Mouse (Mus musculus): ENCODE results near the gene Copa. TPM values are rescaled to one million over a fixed set of nuclear protein-coding genes. Genes with fewer than 3 reads are reported as not detected.

Copa gene
- 89.8 and 97.0 TPM in 2 replicates for polyA plus RNA-seq (2015; fragmentation: Nextera tagmentation; extraction: Ambion mirVana)

GRCm38 (mm10) chr1:172082101-172082898 is at the start of gene Copa, which contains the start of gene Ncstn:
Copa (plus strand) TSS chr1:172082529.
Ncstn (minus strand) TSS chr1:172082795.

GRCm38 (mm10) chr1:172057491-172057921 is 24.8 kb upstream of the Copa start, which contains the start of gene Nhlh1:
Nhlh1 (minus strand) TSS chr1:172057573.

GRCm38 (mm10) chr1:172126376-172127347 is 44.3 kb downstream of the Copa start, which contains the start of gene Pex19:
Pex19 (plus strand) TSS chr1:172126755.

GRCm38 (mm10) chr1:172147835-172148278 is 65.5 kb downstream of the Copa start, which contains the start of gene Dcaf8:
Dcaf8 (plus strand) TSS chr1:172148084.

Other genes starting within 250 kb of the Copa start
- 2.8 and 3.9 TPM in 2 replicates for gene Cd84, start 242.8 kb upstream of the Copa start, polyA plus RNA-seq (2015; fragmentation: Nextera tagmentation; extraction: Ambion mirVana)
- not detected in 2 replicates for gene Gm10521, start 186.9 kb upstream of the Copa start, polyA plus RNA-seq (2015; fragmentation: Nextera tagmentation; extraction: Ambion mirVana)
- gene Slamf6, start 165.0 kb upstream of the Copa start, polyA plus RNA-seq (2015; fragmentation: Nextera tagmentation; extraction: Ambion mirVana) = 0.13 and 0.46 TPM in 2 replicates
- gene Vangl2, start 54.1 kb upstream of the Copa start, polyA plus RNA-seq (2015; fragmentation: Nextera tagmentation; extraction: Ambion mirVana) = 2.6 and 4.0 TPM in 2 replicates
- gene Nhlh1, start 25.0 kb upstream of the Copa start, polyA plus RNA-seq (2015; fragmentation: Nextera tagmentation; extraction: Ambion mirVana) = not detected in 2 replicates
- gene Ncstn, start 266 bp downstream of the Copa start, polyA plus RNA-seq (2015; fragmentation: Nextera tagmentation; extraction: Ambion mirVana) = 57.0 and 63.1 TPM in 2 replicates
- gene Pex19, start 44.2 kb downstream of the Copa start, polyA plus RNA-seq (2015; fragmentation: Nextera tagmentation; extraction: Ambion mirVana) = 185 and 200 TPM in 2 replicates
- gene Dcaf8, start 65.6 kb downstream of the Copa start, polyA plus RNA-seq (2015; fragmentation: Nextera tagmentation; extraction: Ambion mirVana) = 128 and 141 TPM in 2 replicates
- gene Pea15a, start 124.3 kb downstream of the Copa start, polyA plus RNA-seq (2015; fragmentation: Nextera tagmentation; extraction: Ambion mirVana) = 79.7 and 89.6 TPM in 2 replicates
- gene Casq1, start 137.3 kb downstream of the Copa start, polyA plus RNA-seq (2015; fragmentation: Nextera tagmentation; extraction: Ambion mirVana) = 1,722 and 1,828 TPM in 2 replicates
- 0.05 and 0.10 TPM in 2 replicates for gene Atp1a4, start 175.9 kb downstream of the Copa start, polyA plus RNA-seq (2015; fragmentation: Nextera tagmentation; extraction: Ambion mirVana)
- gene Igsf8, start 179.1 kb downstream of the Copa start, polyA plus RNA-seq (2015; fragmentation: Nextera tagmentation; extraction: Ambion mirVana) = 16.3 and 17.3 TPM in 2 replicates
- gene Atp1a2, start 215.5 kb downstream of the Copa start, polyA plus RNA-seq (2015; fragmentation: Nextera tagmentation; extraction: Ambion mirVana) = 105 and 110 TPM in 2 replicates
- not detected in 2 replicates for gene Kcnj9, start 246.8 kb downstream of the Copa start, polyA plus RNA-seq (2015; fragmentation: Nextera tagmentation; extraction: Ambion mirVana)

Measured in skeletal muscle tissue, postnatal 0 days (tissue).